Mouse (Mus musculus) cerebellum, adult 2 months (tissue): ENCODE measurements around the gene Elfn1. TPM values are rescaled to one million over a fixed set of nuclear protein-coding genes. Genes with fewer than 3 reads are reported as not detected.

Experiments used
- DNase-seq, 2 experiments: peaks; one replicate each; pipeline ENCODE4 v3.0.0; 2021
- H3K27ac ChIP-seq: fragments of 200-500 bp; 2 replicates; pipeline ENCODE4 v1.5.1; 2012; ENCODE audit warnings: low read length, control low read depth, inconsistent platforms; ENCODE audit not compliant: insufficient read depth
- H3K27me3 ChIP-seq: fragments of 200-500 bp; 2 replicates; pipeline ENCODE4 v1.6.1; 2012; ENCODE audit warnings: inconsistent platforms, mild to moderate bottlenecking, low read length, moderate library complexity; ENCODE audit not compliant: control insufficient read depth, insufficient read depth
- H3K4me1 ChIP-seq: fragments of 200-500 bp; 2 replicates; pipeline ENCODE4 v1.6.1; 2011; ENCODE audit warnings: low read length; ENCODE audit not compliant: control insufficient read depth, insufficient read depth
- H3K4me3 ChIP-seq: fragments of 200-500 bp; replicated peaks from 2 replicates; pipeline ENCODE3; 2011; ENCODE audit warnings: mild to moderate bottlenecking, low read depth, low read length, control low read depth; ENCODE audit not compliant: insufficient read depth
- CTCF ChIP-seq: fragments of 200-500 bp; IDR thresholded peaks from 2 replicates; pipeline ENCODE4 v1.5.1; 2011; ENCODE audit warnings: low read depth, mild to moderate bottlenecking, control low read depth, low read length, moderate library complexity, borderline replicate concordance; ENCODE audit not compliant: insufficient read depth
- POLR2A ChIP-seq: fragments of 200-500 bp; IDR thresholded peaks from 2 replicates; pipeline ENCODE4 v1.6.1; 2011; ENCODE audit warnings: low read length, control low read depth, borderline replicate concordance; ENCODE audit not compliant: insufficient read depth
- WGBS: fragments of 180-500 bp; shearing (Covaris S2); methylation state at CpG from one replicate; pipeline ENCODE4 v1.1.7; 2018; 5-methylcytosine and 5-hydroxymethylcytosine counted together
- polyA plus RNA-seq: library from polyadenylated mRNA; depleted of rRNA; stranded (reverse); fragments of >200 nt; gene quantifications from 2 replicates; pipeline ENCODE4 v1.2.3, GENCODE M21; 2012; rRNA removed

The Elfn1 gene
- 7.4 and 8.6 TPM in 2 replicates for polyA plus RNA-seq

- Histone ChIP-seq H3K4me1 (peaks cover 6% of the 10 kb centered on the region), H3K27ac (no peak within 1 kb of the TSS), H3K27me3 (peaks cover 10% of the 10 kb centered on the region; the same call in 1 of the 2 replicates), H3K4me3 (peak within 1 kb of the TSS; percentile 53)
- no peak for DNase-seq
- TF ChIP-seq POLR2A (no peak), CTCF (no peak)
- WGBS: under 1% methylated on average over 33 of the region's 33 CpGs
Observed at GRCm38 (mm10) chr5:139907714-139908242, at the start of gene Elfn1. TSS of gene Elfn1 (plus strand) at chr5:139907943.

DNA sequence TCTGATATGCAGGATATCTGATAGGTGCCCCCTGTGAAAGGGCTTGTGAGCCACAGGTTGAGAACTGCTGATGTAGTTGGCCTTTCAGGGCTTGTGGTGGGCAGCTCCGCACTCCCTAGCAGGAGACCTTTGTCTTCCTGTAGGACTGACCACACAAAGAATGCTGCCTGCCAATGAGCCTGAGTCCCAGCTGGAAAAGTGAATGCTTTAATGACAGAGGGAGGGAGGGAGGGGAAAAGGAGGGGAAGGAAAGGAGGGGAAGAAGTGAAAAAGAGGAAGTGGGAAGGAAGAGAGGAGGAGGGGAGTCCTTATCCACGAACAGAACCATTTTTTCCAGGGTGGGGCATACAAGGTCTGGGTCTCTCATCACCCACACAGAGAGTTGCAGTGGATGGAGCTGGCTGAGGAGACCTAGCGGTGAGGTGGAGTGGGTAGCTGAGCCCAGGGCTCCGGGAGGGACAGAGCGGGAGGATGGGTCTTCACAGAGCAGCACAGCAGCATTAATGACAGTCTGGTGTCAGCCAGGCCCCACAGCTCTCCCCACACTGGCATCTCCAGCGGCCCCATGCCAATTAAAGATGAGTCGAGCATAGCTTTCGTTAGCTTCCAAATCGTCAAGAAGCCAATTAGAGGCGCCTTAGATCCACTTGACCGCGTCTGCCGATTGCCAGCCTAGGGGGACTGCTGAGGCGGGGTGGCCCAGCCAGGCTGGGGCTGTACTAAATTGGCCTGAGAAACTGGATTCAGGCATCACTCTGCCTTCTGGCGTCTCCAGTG is 47.2 kb upstream of the Elfn1 start:
- Histone ChIP-seq H3K27me3 (no peaks in the 10 kb centered on the region; the same call in 1 of the 2 replicates), H3K27ac (no peak overlapping the region), H3K4me1 (no peaks in the 10 kb centered on the region), H3K4me3 (no peak overlapping the region)
- TF ChIP-seq POLR2A (no peak), CTCF (no peak)
- 12% methylated on average over 15 of the region's 15 CpGs for WGBS
- no peak for DNase-seq

DNA sequence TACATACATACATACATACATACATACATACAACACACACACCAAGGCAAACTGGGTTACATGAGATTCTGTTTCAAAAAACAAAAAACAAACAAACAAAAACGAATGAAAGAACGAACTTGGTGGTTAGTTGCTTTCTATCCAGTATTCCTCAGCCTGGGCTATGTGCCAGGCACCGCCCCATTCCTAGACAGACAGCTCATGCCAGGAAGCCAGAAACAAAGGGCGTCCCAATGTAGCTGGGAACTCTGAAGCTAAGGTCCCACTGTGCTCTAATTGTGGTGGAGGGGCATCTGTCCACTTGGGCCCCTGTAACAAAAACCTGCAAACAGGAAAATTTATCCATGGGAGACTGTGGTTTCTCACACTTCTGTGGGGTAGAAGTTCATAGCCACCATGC is 45.0 kb upstream of the Elfn1 start:
- Histone ChIP-seq H3K27me3 (no peaks in the 10 kb centered on the region; the same call in 1 of the 2 replicates), H3K27ac (no peak overlapping the region), H3K4me3 (no peak overlapping the region), H3K4me1 (no peaks in the 10 kb centered on the region)
- no peak for DNase-seq
- no peak for TF ChIP-seq CTCF
- no peak for TF ChIP-seq POLR2A
- 14% methylated on average over 4 of the region's 4 CpGs for WGBS

- Histone ChIP-seq H3K4me3 (no peak overlapping the region), H3K4me1 (no peaks in the 10 kb centered on the region), H3K27me3 (no peaks in the 10 kb centered on the region), H3K27ac (no peak overlapping the region)
- no peak for TF ChIP-seq CTCF
- no peak for TF ChIP-seq POLR2A
- DNase-seq: no peak
- WGBS: 20% methylated on average over 4 of the region's 4 CpGs
Observed at GRCm38 (mm10) chr5:139870886-139871285, 36.9 kb upstream of the Elfn1 start.

DNA sequence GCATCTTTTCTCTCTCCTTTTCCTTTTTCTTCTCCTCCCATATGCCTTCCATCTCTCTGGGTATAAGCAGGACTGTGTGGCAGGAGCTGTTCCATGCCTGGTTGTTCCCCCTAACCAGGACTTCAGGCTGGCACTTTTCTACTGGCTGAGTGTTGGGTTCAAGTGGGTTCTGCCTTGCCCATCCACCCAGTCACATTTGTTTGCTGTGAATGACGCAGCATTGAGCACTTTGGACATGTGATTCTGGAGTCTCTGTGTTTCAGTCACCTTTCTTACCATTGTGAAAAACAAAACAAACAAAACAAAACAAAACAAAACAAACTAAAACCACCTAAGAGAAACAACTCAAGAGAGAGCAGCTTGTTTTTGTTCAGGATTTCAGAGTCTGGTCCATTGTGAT is 36.2 kb upstream of the Elfn1 start:
- TF ChIP-seq CTCF (no peak), POLR2A (no peak)
- no peaks in the 10 kb centered on the region for H3K27me3 ChIP-seq
- no peaks in the 10 kb centered on the region for H3K4me1 ChIP-seq
- WGBS: 89% methylated on average over 1 of the region's 1 CpGs
- no peak overlapping the region for H3K27ac ChIP-seq
- no peak for DNase-seq
- H3K4me3 ChIP-seq: no peak overlapping the region

DNA sequence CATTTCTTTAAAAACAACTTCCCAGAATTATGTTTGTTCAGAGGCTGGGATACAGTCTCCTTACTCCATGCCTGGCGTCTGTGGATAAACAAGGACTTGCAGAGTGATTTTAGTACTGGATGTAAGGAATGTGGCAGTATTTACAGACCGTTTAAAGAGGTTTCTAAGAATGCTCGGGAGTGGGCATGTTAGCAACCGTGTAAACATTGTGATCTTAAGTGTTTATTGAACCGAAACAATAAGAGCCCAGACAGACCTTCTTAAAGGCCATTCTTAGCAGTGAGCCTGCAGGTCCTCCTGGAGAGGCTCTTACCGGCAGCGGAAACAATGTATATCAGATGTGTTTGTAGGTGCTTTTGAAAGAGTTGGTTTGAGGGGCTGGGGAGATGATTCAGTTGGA is 30.2 kb upstream of the Elfn1 start:
- no peak for DNase-seq
- Histone ChIP-seq H3K27ac (no peak overlapping the region), H3K27me3 (no peaks in the 10 kb centered on the region), H3K4me3 (no peak overlapping the region), H3K4me1 (no peaks in the 10 kb centered on the region)
- 67% methylated on average over 7 of the region's 7 CpGs for WGBS
- TF ChIP-seq POLR2A (no peak), CTCF (no peak)

GRCm38 (mm10) chr5:139879694-139880093 is 28.0 kb upstream of the Elfn1 start:
- 75% methylated on average over 5 of the region's 5 CpGs for WGBS
- TF ChIP-seq POLR2A: no peak
- TF ChIP-seq CTCF: no peak
- Histone ChIP-seq H3K27ac (no peak overlapping the region), H3K4me3 (no peak overlapping the region), H3K4me1 (no peaks in the 10 kb centered on the region), H3K27me3 (no peaks in the 10 kb centered on the region)
- DNase-seq: no peak

DNA sequence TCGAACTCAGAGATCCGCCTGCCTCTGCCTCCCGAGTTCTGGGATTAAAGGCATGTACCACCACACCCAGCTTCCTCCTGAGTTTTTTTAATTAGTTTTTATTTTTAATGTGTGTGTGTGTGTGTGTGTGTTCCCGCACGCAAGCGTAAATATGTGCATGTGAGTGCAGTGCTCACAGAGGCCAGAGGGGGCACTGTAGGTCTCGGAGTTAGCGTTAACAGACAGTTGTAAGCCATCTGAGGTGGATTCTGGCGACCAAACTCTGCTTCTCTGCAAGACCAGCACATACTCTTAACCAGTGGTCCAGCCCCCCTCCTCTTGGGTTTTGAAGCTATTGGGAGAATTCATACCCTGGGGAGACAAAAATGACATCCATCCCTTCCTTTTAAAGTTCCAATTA is 26.6 kb upstream of the Elfn1 start:
- 90% methylated on average over 9 of the region's 9 CpGs for WGBS

More for the DNA sequence above, 26.6 kb upstream of the Elfn1 start:
- Histone ChIP-seq H3K4me1 (no peaks in the 10 kb centered on the region), H3K27ac (no peak overlapping the region), H3K27me3 (no peaks in the 10 kb centered on the region), H3K4me3 (no peak overlapping the region)
- TF ChIP-seq CTCF: no peak
- TF ChIP-seq POLR2A: no peak
- DNase-seq: no peak
